ENCODE assay signal across 12 mouse cellular contexts in genomic region chr9:62222481-62222880, GRCm38 (mm10). TPM values are rescaled to one million over a fixed set of nuclear protein-coding genes. Genes with fewer than 3 reads are reported as not detected.
A peak's percentile ranks its signal among the peaks of the same experiment; 100 is the strongest.
DNase-seq lines count a peak whose midpoint lies in the region; ATAC-seq and TF ChIP-seq lines count a peak whose summit lies in the region.
"Had no signal": no experiment of that assay in that cellular context is flagged by ENCODE, and none has a peak within 500 bp of the region (broad histone marks: within the 10 kb centered on the region; RNA-seq: fewer than 3 reads in every experiment).

No protein-coding gene starts in this region.

- H3K27ac ChIP-seq in cerebellum, adult 2 months (ENCODE audit: insufficient read depth, low read length) = no peak overlapping the region
- peak overlapping the region; percentile 78 for H3K27ac ChIP-seq in intestine, embryonic 14.5 days (ENCODE audit: low read depth)
- H3K27ac ChIP-seq in small intestine, adult 2 months (ENCODE audit: insufficient read depth, low read depth, low read length) = peak overlapping the region; percentile 38; the same call in 1 of the 2 replicates
- no peak overlapping the region for H3K27ac ChIP-seq in liver, embryonic 12.5 days
- H3K27ac ChIP-seq: heart, embryonic 15.5 days had no signal

- no peaks in the 10 kb centered on the region for H3K9me3 ChIP-seq in intestine, embryonic 14.5 days (ENCODE audit: control insufficient read depth, low read length)
- no peaks in the 10 kb centered on the region for H3K9me3 ChIP-seq in liver, embryonic 12.5 days (replicated peaks)
- H3K9me3 ChIP-seq: heart, embryonic 15.5 days had no signal

- no peak overlapping the region for H3K9ac ChIP-seq in intestine, embryonic 14.5 days (ENCODE audit: low read length)
- H3K9ac ChIP-seq in liver, embryonic 12.5 days = no peak overlapping the region
- H3K9ac ChIP-seq: heart, embryonic 15.5 days; lung, embryonic 14.5 days had no signal

- H3K4me3 ChIP-seq in cerebellum, adult 2 months (replicated peaks; ENCODE audit: insufficient read depth, low read depth, low read length) = no peak overlapping the region
- H3K4me3 ChIP-seq in intestine, embryonic 14.5 days (ENCODE audit: low read depth, low read length) = no peak overlapping the region
- no peak overlapping the region for H3K4me3 ChIP-seq in small intestine, adult 2 months (ENCODE audit: low read depth, low read length)
- no peak overlapping the region for H3K4me3 ChIP-seq in liver, embryonic 12.5 days
- H3K4me3 ChIP-seq: heart, embryonic 15.5 days had no signal

- no peaks in the 10 kb centered on the region for H3K27me3 ChIP-seq in cerebellum, adult 2 months (ENCODE audit: control insufficient read depth, insufficient read depth, low read length)
- H3K27me3 ChIP-seq in intestine, embryonic 14.5 days (replicated peaks; ENCODE audit: control insufficient read depth, insufficient read depth, low read length) = no peaks in the 10 kb centered on the region
- no peaks in the 10 kb centered on the region for H3K27me3 ChIP-seq in small intestine, adult 2 months (ENCODE audit: control insufficient read depth, insufficient read depth, low read length)
- H3K27me3 ChIP-seq in liver, embryonic 12.5 days (replicated peaks) = peaks cover 23% of the 10 kb centered on the region; the same call in 1 of the 2 replicates
- H3K27me3 ChIP-seq: heart, embryonic 15.5 days had no signal

- no peaks in the 10 kb centered on the region for H3K36me3 ChIP-seq in intestine, embryonic 14.5 days (ENCODE audit: control insufficient read depth, insufficient read depth, low read length)
- H3K36me3 ChIP-seq in small intestine, adult 2 months (ENCODE audit: control insufficient read depth, insufficient read depth, low read length) = no peaks in the 10 kb centered on the region
- H3K36me3 ChIP-seq in liver, embryonic 12.5 days = no peaks in the 10 kb centered on the region
- H3K36me3 ChIP-seq: heart, embryonic 15.5 days had no signal

- no peak for TF ChIP-seq POLR2A in cerebellum, adult 2 months (IDR thresholded peaks at IDR 0.05; ENCODE audit: borderline replicate concordance, insufficient read depth, low read length)
- TF ChIP-seq POLR2A in small intestine, adult 2 months (IDR thresholded peaks at IDR 0.05; ENCODE audit: low read depth, low read length) = no peak

- H3K4me1 ChIP-seq in cerebellum, adult 2 months (ENCODE audit: control insufficient read depth, insufficient read depth, low read length) = peaks cover 3% of the 10 kb centered on the region
- H3K4me1 ChIP-seq in intestine, embryonic 14.5 days (replicated peaks; ENCODE audit: control insufficient read depth, insufficient read depth, low read length) = peaks cover 4% of the 10 kb centered on the region; the same call in 1 of the 2 replicates
- H3K4me1 ChIP-seq in small intestine, adult 2 months (ENCODE audit: control insufficient read depth, insufficient read depth, insufficient read length, low read length) = peaks cover 6% of the 10 kb centered on the region; the same call in 1 of the 2 replicates
- no peaks in the 10 kb centered on the region for H3K4me1 ChIP-seq in liver, embryonic 12.5 days
- H3K4me1 ChIP-seq: heart, embryonic 15.5 days had no signal

- 0 out of 2 replicates have a peak overlapping the region, but pooled peaks have one; percentile 2 for H3K4me2 ChIP-seq in intestine, embryonic 14.5 days (ENCODE audit: low read length)
- no peak overlapping the region for H3K4me2 ChIP-seq in liver, embryonic 12.5 days
- H3K4me2 ChIP-seq: heart, embryonic 15.5 days; lung, embryonic 14.5 days had no signal

- TF ChIP-seq CTCF in cerebellum, adult 2 months (IDR thresholded peaks at IDR 0.05; ENCODE audit: borderline replicate concordance, insufficient read depth, low read depth, low read length) = no peak
- no peak for TF ChIP-seq CTCF in small intestine, adult 2 months (IDR thresholded peaks at IDR 0.05; ENCODE audit: extremely low read depth, insufficient read length, insufficient replicate concordance, low read depth, low read length)

- peak; percentile 40 for DNase-seq in lung, postnatal 36 days
- DNase-seq in lung, postnatal 14 days = no peak
- DNase-seq in cerebellum, adult 2 months = peak; percentile 71 to 85
- peak; percentile 67 for DNase-seq in intestine, embryonic 14.5 days (ENCODE audit: low spot score)
- DNase-seq in testis, postnatal 10 days (ENCODE audit: low spot score) = no peak
- DNase-seq: lung, embryonic 14.5 days had no signal

- WGBS in cerebellum, adult 2 months = 3% methylated on average over 10 of the region's 10 CpGs
- WGBS in intestine, embryonic 14.5 days = 14% methylated on average over 10 of the region's 10 CpGs
- WGBS in small intestine, adult 2 months = 9% methylated on average over 10 of the region's 10 CpGs
- WGBS in liver, embryonic 12.5 days (ENCODE audit: insufficient replicate concordance) = 18% methylated on average over 10 of the region's 10 CpGs

- peak; percentile 62 for ATAC-seq in intestine, embryonic 14.5 days (replicated peaks; ENCODE audit: low FRiP score, low TSS enrichment, low read depth)
- no peak for ATAC-seq in megakaryocyte progenitor cell, adult 5-6 weeks (replicated peaks; ENCODE audit: poor library complexity)
- no peak for ATAC-seq in liver, embryonic 12.5 days

RNA-seq across cellular contexts. Expression of gene Spesp1, which starts 59.5 kb away (rescaled TPM):
- not detected in 2 replicates for polyA plus RNA-seq in cerebellum, adult 2 months (2012; rRNA removed)
- polyA plus RNA-seq in intestine, embryonic 14.5 days (2014; fragmentation: Nextera tagmentation; extraction: Ambion mirVana) = not detected in 2 replicates
- not detected in 2 replicates for polyA plus RNA-seq in small intestine, adult 2 months (2012; rRNA removed)
- total RNA-seq in megakaryocyte progenitor cell, adult 5-6 weeks (2015) = not detected in 2 replicates
- total RNA-seq in megakaryocyte progenitor cell, adult 5-6 weeks (2017) = not detected in 2 replicates
- polyA plus RNA-seq in liver, embryonic 12.5 days (2016; fragmentation: Nextera tagmentation; extraction: Ambion mirVana) = not detected in 2 replicates
- total RNA-seq: adrenal gland, postnatal 4 days had no signal
- polyA plus RNA-seq: heart, embryonic 15.5 days; lung, embryonic 14.5 days; spleen, adult 2 months had no signal

Comparison
In these comparisons a context has a peak if more than half of its experiments do, and no peak if none do; other contexts are left out.
1. DNase-seq: peak in lung, postnatal 36 days (single experiment), cerebellum, adult 2 months (2 of 2) and intestine, embryonic 14.5 days (single experiment); none in lung, postnatal 14 days (single experiment) and testis, postnatal 10 days (single experiment).
2. H3K27ac ChIP-seq: peak in intestine, embryonic 14.5 days (single experiment) and small intestine, adult 2 months (single experiment); none in cerebellum, adult 2 months (single experiment) and liver, embryonic 12.5 days (single experiment).